Comparison of ENCODE assay signal across 8 mouse cellular contexts in genomic region chr11:119057291-119057690, GRCm38 (mm10). TPM values are rescaled to one million over a fixed set of nuclear protein-coding genes. Genes with fewer than 3 reads are reported as not detected.
DNase-seq lines count a peak whose midpoint lies in the region; ATAC-seq and TF ChIP-seq lines count a peak whose summit lies in the region.

No protein-coding gene starts in this region.

- H3K4me2 ChIP-seq in hindbrain, embryonic 13.5 days: peak overlapping the region; percentile 88
- H3K4me2 ChIP-seq in midbrain, embryonic 13.5 days (replicated peaks): peak overlapping the region; percentile 92

- no peaks in the 10 kb centered on the region for H3K36me3 ChIP-seq in kidney, adult 2 months (ENCODE audit: control insufficient read depth, insufficient read depth, low read length)
- H3K36me3 ChIP-seq in hindbrain, embryonic 13.5 days: no peaks in the 10 kb centered on the region
- H3K36me3 ChIP-seq in midbrain, embryonic 13.5 days: no peaks in the 10 kb centered on the region

- H3K4me1 ChIP-seq in kidney, adult 2 months (ENCODE audit: control insufficient read depth, insufficient read depth, low read length): 0 out of 2 replicates have a peak, but pooled peaks cover 6% of the 10 kb centered on the region
- peaks cover 62% of the 10 kb centered on the region for H3K4me1 ChIP-seq in hindbrain, embryonic 13.5 days (replicated peaks)
- peaks cover 59% of the 10 kb centered on the region for H3K4me1 ChIP-seq in midbrain, embryonic 13.5 days (replicated peaks)

- no peak for TF ChIP-seq CTCF in kidney, adult 2 months (conservative IDR thresholded peaks at IDR 0.05; ENCODE audit: insufficient read depth, insufficient read length, low read depth, low read length)
- TF ChIP-seq CTCF in brain, embryonic 14.5 days (IDR thresholded peaks at IDR 0.05; ENCODE audit: borderline replicate concordance, extremely low read depth, insufficient read depth, insufficient read length): no peak

- WGBS in kidney, adult 2 months: 7% methylated on average over 9 of the region's 9 CpGs
- WGBS in hindbrain, embryonic 13.5 days: 3% methylated on average over 9 of the region's 9 CpGs
- 4% methylated on average over 9 of the region's 9 CpGs for WGBS in midbrain, embryonic 13.5 days

- peak overlapping the region; percentile 52 for H3K4me3 ChIP-seq in kidney, adult 2 months (ENCODE audit: insufficient read depth, low read depth, low read length)
- H3K4me3 ChIP-seq in hindbrain, embryonic 13.5 days: peak overlapping the region; percentile 48
- peak overlapping the region; percentile 49 for H3K4me3 ChIP-seq in midbrain, embryonic 13.5 days (replicated peaks)

- ATAC-seq in hindbrain, embryonic 13.5 days (ENCODE audit: low FRiP score): no peak
- no peak for ATAC-seq in midbrain, embryonic 13.5 days

- no peak for DNase-seq in kidney, adult 2 months
- no peak for DNase-seq in kidney, adult 18-20 months
- peak; percentile 52 for DNase-seq in brain, embryonic 14.5 days (ENCODE audit: low read depth)
- no peak for DNase-seq in thymus, postnatal 4 days
- DNase-seq in urinary bladder, postnatal 4 days (ENCODE audit: low spot score in 2 of 2): no peak
- DNase-seq in cerebellum, postnatal 4 days (ENCODE audit: low spot score in 2 of 2): no peak

- no peaks in the 10 kb centered on the region for H3K9me3 ChIP-seq in hindbrain, embryonic 13.5 days
- H3K9me3 ChIP-seq in midbrain, embryonic 13.5 days: no peaks in the 10 kb centered on the region

- peak overlapping the region; percentile 92 for H3K9ac ChIP-seq in hindbrain, embryonic 13.5 days
- peak overlapping the region; percentile 95 for H3K9ac ChIP-seq in midbrain, embryonic 13.5 days (replicated peaks)

- H3K27ac ChIP-seq in kidney, adult 2 months (ENCODE audit: insufficient read depth, low read depth, low read length): no peak overlapping the region
- peak overlapping the region; percentile 91 for H3K27ac ChIP-seq in hindbrain, embryonic 13.5 days
- peak overlapping the region; percentile 91 for H3K27ac ChIP-seq in midbrain, embryonic 13.5 days

- H3K27me3 ChIP-seq in kidney, adult 2 months (replicated peaks; ENCODE audit: control insufficient read depth, insufficient read depth, low read length): peaks cover 1% of the 10 kb centered on the region
- peaks cover 72% of the 10 kb centered on the region for H3K27me3 ChIP-seq in hindbrain, embryonic 13.5 days
- peaks cover 74% of the 10 kb centered on the region for H3K27me3 ChIP-seq in midbrain, embryonic 13.5 days

- TF ChIP-seq POLR2A in kidney, adult 2 months (IDR thresholded peaks at IDR 0.05; ENCODE audit: low read depth, low read length): no peak
- no peak for TF ChIP-seq POLR2A in brain, embryonic 14.5 days (IDR thresholded peaks at IDR 0.05; ENCODE audit: borderline replicate concordance, extremely low read depth, insufficient read depth, insufficient read length, poor library complexity, severe bottlenecking)

RNA-seq across cellular contexts. Expression of gene Cbx8, which starts 16.5 kb away (rescaled TPM):
- polyA plus RNA-seq in kidney, adult 2 months (2012; rRNA removed): 2.1 and 2.7 TPM in 2 replicates
- 6.5 and 10.4 TPM in 2 replicates for polyA plus RNA-seq in brain, embryonic 14.5 days (2012; rRNA removed)
- polyA plus RNA-seq in hindbrain, embryonic 13.5 days (2015; fragmentation: Nextera tagmentation; extraction: Ambion mirVana): 10.0 and 11.1 TPM in 2 replicates
- polyA plus RNA-seq in midbrain, embryonic 13.5 days (2015; fragmentation: Nextera tagmentation; extraction: Ambion mirVana): 9.8 and 15.2 TPM in 2 replicates

RNA-seq across cellular contexts. Expression of gene Cbx4, which starts 28.7 kb away (rescaled TPM):
- polyA plus RNA-seq in kidney, adult 2 months (2012; rRNA removed): 9.3 and 10.6 TPM in 2 replicates
- polyA plus RNA-seq in brain, embryonic 14.5 days (2012; rRNA removed): 30.0 and 34.7 TPM in 2 replicates
- 14.1 and 15.8 TPM in 2 replicates for polyA plus RNA-seq in hindbrain, embryonic 13.5 days (2015; fragmentation: Nextera tagmentation; extraction: Ambion mirVana)
- 14.1 and 16.3 TPM in 2 replicates for polyA plus RNA-seq in midbrain, embryonic 13.5 days (2015; fragmentation: Nextera tagmentation; extraction: Ambion mirVana)

RNA-seq across cellular contexts. Expression of gene Cbx2, which starts 34.5 kb away (rescaled TPM):
- polyA plus RNA-seq in kidney, adult 2 months (2012; rRNA removed): 3.5 and 3.9 TPM in 2 replicates
- polyA plus RNA-seq in brain, embryonic 14.5 days (2012; rRNA removed): 30.0 and 40.1 TPM in 2 replicates
- 20.3 and 24.2 TPM in 2 replicates for polyA plus RNA-seq in hindbrain, embryonic 13.5 days (2015; fragmentation: Nextera tagmentation; extraction: Ambion mirVana)
- 34.7 and 35.5 TPM in 2 replicates for polyA plus RNA-seq in midbrain, embryonic 13.5 days (2015; fragmentation: Nextera tagmentation; extraction: Ambion mirVana)
